Mouse (Mus musculus): ENCODE results near the gene Baiap2. TPM values are rescaled to one million over a fixed set of nuclear protein-coding genes. Genes with fewer than 3 reads are reported as not detected.
A peak's percentile ranks its signal among the peaks of the same experiment; 100 is the strongest.

Gene Baiap2
- polyA plus RNA-seq, 1 experiment from 2014 or later = 16.8 TPM

DNA sequence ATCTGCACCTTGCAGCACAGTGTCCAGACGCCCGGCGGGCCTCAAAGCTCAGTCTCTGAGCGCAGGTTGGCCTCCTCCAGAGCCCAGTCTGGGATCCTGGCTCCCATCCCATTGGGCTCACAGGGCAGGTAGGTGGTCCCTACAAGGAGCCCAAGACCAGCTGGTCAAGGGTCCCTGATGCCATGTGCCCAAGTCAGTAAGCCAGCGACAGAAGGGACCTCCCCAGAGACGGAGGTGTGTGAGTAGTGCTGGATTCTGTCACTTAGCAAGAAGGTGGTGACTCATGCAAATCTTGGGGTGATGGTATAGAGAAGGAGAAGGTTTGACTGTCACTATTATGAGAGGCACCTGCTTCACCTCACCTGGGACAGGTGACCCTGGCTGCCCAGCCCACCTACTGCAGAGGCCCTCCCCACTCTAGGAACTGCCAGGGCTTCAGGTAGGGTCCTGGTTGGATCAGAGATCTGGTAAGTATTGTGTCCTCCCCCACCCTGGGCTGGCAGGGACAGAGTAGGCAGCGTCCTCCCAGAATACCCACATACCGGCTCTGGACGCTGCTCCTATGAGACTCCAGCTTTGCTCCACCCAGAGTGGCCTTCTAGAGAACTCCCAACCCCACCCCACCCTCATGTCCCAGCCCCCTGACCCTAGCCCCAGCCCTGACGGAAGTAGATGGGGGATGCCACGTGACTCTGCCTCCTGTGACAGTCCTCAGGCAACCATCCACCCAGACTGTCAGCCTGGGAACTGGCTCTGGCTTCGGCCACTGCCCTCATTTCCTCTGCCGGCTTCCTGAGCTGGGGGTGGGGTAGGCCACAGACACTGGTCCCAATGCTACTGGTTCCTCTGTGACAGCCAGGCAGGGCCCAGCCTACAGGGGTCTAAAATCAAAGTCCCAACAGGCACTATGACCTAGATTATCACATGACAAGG, 98.9 kb downstream of the Baiap2 start:
- Histone ChIP-seq H3K9ac (peak overlapping the region; percentile 43; the same call in 1 of the 2 replicates), H3K36me3 (no peaks in the 10 kb centered on the region), H3K9me3 (no peaks in the 10 kb centered on the region), H3K4me3 (no peak overlapping the region), H3K27me3 (peaks cover 8% of the 10 kb centered on the region), H3K27ac (no peak overlapping the region), H3K4me1 (peaks cover 21% of the 10 kb centered on the region), H3K4me2 (replicated peaks) (no peak overlapping the region)
- 53% methylated on average over 13 of the region's 13 CpGs for WGBS
- no peak for ATAC-seq (ENCODE audit: low FRiP score, low read depth)

DNA sequence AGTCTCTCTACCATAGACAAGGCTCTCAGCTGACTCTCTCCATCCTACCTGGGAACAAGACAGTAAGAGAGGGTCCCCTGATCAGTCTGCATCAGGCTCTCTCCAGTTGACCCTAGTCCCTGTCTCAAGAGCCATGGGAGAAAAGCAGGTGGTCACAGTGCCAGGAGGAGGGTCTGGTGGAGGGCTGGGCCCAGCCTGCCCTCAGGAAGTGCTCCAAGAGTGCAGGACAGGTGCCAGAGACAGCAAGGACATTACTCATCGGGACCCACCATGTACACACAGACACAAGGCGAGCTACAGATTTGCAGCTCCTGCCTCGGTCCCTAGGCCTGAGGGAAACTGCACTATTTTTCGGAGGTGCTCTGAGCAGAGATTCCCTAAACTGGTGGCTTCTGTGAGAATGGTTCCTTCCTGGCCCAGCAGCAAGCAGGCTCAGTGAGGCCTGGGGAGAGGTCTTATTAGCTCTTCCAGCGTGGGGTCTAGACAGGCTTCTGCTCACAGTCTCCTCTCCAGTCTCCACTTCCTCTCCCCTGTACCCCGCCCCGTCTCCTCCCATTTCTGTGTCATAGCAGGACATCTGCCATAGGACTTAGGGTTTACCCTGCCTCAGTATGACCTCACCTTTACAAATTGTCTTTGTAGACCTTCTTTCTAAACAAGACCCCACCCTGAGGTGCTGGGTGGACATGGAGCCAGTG, 99.7 kb downstream of the Baiap2 start:
- no peaks in the 10 kb centered on the region for H3K36me3 ChIP-seq
- H3K4me3 ChIP-seq = no peak overlapping the region
- peak overlapping the region; percentile 43; the same call in 1 of the 2 replicates for H3K9ac ChIP-seq
- no peak for ATAC-seq (ENCODE audit: low FRiP score, low read depth)
- H3K27me3 ChIP-seq = peaks cover 11% of the 10 kb centered on the region
- no peak overlapping the region for H3K4me2 ChIP-seq (replicated peaks)
- no peaks in the 10 kb centered on the region for H3K9me3 ChIP-seq
- 77% methylated on average over 7 of the region's 7 CpGs for WGBS
- H3K27ac ChIP-seq = no peak overlapping the region; the same call in 1 of the 2 replicates
- H3K4me1 ChIP-seq = peaks cover 24% of the 10 kb centered on the region

DNA sequence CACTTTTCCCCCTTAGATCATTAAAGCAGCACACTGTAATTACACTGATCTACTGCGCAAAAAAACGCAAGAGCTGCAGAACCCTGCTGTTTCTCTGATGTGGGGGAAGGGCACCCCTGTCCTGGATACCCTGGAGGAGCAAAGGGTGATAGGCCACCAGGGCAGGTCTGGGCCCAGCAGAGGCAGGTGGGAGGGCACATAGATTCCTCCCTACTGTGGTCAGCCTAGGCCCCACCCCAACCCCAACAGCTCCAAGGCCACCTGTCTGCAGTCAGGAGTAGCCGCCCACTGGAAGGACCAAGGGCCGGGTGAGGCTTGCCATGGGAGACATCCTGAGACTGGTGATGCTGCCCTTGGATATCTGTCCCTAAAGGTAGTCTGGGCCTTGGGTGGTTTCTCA, 102.8 kb downstream of the Baiap2 start:
- Histone ChIP-seq H3K9me3 (no peaks in the 10 kb centered on the region), H3K4me1 (peaks cover 37% of the 10 kb centered on the region), H3K4me3 (no peak overlapping the region), H3K27me3 (peaks cover 37% of the 10 kb centered on the region), H3K27ac (no peak overlapping the region), H3K9ac (peak overlapping the region; percentile 79; the same call in 1 of the 2 replicates), H3K36me3 (no peaks in the 10 kb centered on the region), H3K4me2 (replicated peaks) (peak overlapping the region; percentile 90)
- no peak for ATAC-seq (ENCODE audit: low FRiP score, low read depth)
- WGBS = 48% methylated on average over 4 of the region's 4 CpGs

DNA sequence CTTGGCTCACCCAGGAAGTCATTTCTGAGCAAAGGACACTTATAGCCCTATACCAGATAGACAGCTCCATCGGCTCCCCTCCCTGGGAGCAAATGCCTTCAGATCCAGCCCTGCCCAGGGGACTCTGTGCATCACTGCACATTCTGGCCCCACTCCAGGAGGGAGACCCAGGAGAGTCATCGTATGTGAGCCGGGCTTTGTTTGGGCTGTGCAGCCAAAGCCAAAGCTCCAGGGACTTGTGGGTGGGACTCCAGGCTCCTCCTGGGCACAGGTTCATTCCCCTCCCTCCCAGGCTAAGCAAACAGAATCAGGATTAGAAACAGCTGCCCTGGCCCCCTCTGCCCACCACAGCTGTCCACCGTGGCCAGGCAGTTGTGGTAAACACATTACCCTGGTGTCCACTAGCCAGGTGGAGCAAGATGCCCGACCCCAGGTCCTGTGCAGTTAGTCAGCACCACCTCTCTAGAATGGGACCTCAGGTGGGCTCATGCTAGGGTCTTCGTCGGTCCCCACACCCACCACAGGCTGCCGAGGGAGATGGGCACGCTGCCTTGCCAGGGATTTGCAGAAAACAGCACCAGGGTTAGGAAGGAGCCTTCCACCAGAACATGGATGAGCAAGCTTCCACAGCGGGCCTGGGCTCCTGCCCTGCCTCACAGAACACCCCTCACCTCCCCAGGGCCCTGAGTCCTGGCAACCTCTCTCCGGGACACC, 103.4 kb downstream of the Baiap2 start:
- Histone ChIP-seq H3K36me3 (no peaks in the 10 kb centered on the region), H3K27me3 (peaks cover 38% of the 10 kb centered on the region), H3K9me3 (no peaks in the 10 kb centered on the region), H3K4me2 (replicated peaks) (peak overlapping the region; percentile 90), H3K4me3 (peak overlapping the region; percentile 69), H3K27ac (no peak overlapping the region), H3K9ac (peak overlapping the region; percentile 79), H3K4me1 (peaks cover 39% of the 10 kb centered on the region)
- no peak for ATAC-seq (ENCODE audit: low FRiP score, low read depth)
- 41% methylated on average over 11 of the region's 11 CpGs for WGBS

DNA sequence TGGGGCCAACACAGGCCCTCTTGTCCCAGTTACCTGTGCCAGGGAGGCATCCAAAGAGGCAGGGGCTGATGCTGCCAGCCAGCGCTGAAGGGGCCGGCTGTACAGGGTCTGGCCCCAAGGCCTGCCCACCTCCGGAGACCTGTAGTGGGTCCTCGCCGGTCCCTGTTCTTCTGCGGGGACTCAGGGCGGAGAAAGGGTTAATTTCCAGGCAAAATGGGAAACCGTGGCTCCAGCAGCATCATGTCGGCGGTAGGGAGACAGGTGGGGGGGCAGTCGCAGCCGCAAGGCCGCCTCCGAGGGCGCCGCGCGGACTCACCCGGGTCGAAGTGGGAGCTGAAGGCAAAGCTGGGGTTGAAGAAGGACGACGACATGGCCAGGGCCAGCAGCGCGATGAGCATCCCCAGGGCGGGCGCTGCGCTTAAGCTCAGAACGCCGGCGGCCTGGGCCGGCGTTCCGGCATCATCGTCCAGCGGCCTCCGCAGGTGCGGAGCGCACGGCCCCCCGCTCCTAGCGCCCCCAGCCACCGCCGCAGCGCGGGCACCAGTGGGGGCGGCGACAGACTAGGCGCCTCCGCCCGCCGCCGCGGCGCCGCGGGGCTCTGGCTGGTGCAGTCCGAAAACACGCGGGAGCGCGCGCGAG, 104.1 kb downstream of the Baiap2 start, which contains the start of gene Aatk:
Aatk (minus strand) TSS at position 615 of the 639 bp plus-strand sequence.
- 1% methylated on average over 45 of the region's 63 CpGs for WGBS
- peaks cover 38% of the 10 kb centered on the region for H3K27me3 ChIP-seq
- ATAC-seq (ENCODE audit: low FRiP score, low read depth) = no peak

DNA sequence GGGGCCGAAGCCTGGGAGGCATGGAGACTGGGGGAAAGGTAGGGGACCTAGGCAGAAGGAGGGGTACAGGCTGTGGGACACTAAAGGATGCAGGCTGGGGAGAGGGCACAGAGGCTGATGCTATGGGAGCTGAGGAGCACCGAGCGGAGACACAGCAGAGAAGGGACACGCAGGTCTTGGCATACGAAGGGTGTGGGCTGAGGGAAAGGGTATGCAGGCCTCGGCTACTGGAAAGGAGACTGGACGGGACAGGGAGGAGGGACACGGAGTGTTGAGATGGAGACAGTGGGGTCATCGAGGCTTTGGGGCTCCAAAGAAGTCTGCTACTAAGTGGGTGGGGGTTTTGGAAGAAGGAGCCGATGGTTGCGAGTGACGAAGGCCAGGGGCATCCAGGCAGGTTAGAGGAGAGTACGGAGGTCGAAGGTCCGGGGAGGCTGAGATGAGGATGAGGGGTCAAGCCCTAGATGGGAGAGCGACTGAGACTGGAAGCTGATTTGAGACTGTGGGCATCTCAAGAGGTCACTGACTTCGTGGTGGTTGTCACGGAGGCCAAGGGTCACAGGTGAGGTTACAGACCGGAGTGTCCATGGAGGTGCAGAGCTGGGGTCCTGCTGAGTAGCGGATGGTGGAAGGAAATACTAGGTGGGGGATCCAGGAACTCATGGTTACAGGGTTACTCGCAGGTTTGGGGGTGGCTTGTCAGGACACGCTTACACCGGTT, 105.1 kb downstream of the Baiap2 start:
- Histone ChIP-seq H3K36me3 (no peaks in the 10 kb centered on the region), H3K9me3 (no peaks in the 10 kb centered on the region), H3K27me3 (peaks cover 38% of the 10 kb centered on the region), H3K4me3 (peak overlapping the region; percentile 69), H3K4me2 (replicated peaks) (peak overlapping the region; percentile 90), H3K9ac (peak overlapping the region; percentile 79), H3K4me1 (peaks cover 38% of the 10 kb centered on the region), H3K27ac (no peak overlapping the region)
- ATAC-seq (ENCODE audit: low FRiP score, low read depth) = 0 out of 2 replicates have a peak, but pooled peaks have one; percentile 15
- 11% methylated on average over 23 of the region's 23 CpGs for WGBS

More for the DNA sequence above, 104.1 kb downstream of the Baiap2 start, which contains the start of gene Aatk:
- Histone ChIP-seq H3K9ac (peak within 1 kb of the TSS; percentile 79), H3K4me2 (replicated peaks) (peak within 1 kb of the TSS; percentile 90), H3K4me1 (peaks cover 45% of the 10 kb centered on the region), H3K9me3 (no peaks in the 10 kb centered on the region), H3K4me3 (peak within 1 kb of the TSS; percentile 69), H3K36me3 (no peaks in the 10 kb centered on the region), H3K27ac (0 out of 2 replicates have a peak within 1 kb of the TSS, but pooled peaks have one; percentile 22)

DNA sequence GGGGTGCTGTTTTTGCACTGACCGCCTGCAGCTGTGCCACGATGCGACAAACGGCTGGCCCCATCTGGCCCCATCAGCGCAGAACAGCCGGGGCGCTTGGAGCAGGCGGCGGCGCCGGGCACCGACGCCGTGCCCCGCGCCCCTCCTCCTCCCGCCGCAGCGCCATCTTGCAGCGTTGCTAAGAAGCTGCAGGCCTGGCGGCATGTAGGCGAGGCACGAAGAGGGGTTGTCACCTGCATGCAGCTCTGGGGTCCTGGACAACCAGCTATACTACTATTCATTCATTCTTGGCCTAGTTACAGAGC, 105.6 kb downstream of the Baiap2 start:
- H3K27ac ChIP-seq = no peak overlapping the region
- peaks cover 38% of the 10 kb centered on the region for H3K27me3 ChIP-seq
- H3K4me3 ChIP-seq = peak overlapping the region; percentile 69
- WGBS = 2% methylated on average over 23 of the region's 23 CpGs
- ATAC-seq (ENCODE audit: low FRiP score, low read depth) = no peak
- H3K36me3 ChIP-seq = no peaks in the 10 kb centered on the region
- H3K4me1 ChIP-seq = peaks cover 38% of the 10 kb centered on the region
- H3K4me2 ChIP-seq (replicated peaks) = peak overlapping the region; percentile 90
- no peak overlapping the region; the same call in 1 of the 2 replicates for H3K9ac ChIP-seq
- no peaks in the 10 kb centered on the region for H3K9me3 ChIP-seq

DNA sequence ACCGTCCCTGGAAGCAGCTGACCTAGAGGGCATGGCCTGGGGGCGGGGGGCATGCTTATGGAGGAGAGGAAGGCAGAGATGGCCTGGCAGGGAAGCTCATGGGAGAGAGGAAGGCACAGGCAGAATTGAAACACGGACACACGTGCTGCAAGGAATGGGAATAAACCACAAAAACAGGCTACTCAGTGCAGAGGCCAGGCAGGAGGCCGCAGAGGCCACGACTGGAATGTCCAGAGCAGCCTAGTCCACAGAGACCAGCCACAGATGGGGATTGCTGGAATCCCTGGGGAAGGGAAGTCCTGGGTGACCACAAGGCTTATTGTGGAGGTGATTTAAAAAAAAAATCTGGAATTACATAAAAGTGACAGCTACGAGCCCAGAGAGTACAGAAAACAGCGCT, 106.5 kb downstream of the Baiap2 start:
- no peaks in the 10 kb centered on the region for H3K9me3 ChIP-seq
- WGBS = 83% methylated on average over 8 of the region's 8 CpGs
- peaks cover 38% of the 10 kb centered on the region for H3K4me1 ChIP-seq
- ATAC-seq (ENCODE audit: low FRiP score, low read depth) = no peak
- no peak overlapping the region for H3K27ac ChIP-seq
- no peak overlapping the region for H3K4me3 ChIP-seq
- H3K36me3 ChIP-seq = no peaks in the 10 kb centered on the region
- no peak overlapping the region for H3K4me2 ChIP-seq (replicated peaks)
- peaks cover 38% of the 10 kb centered on the region for H3K27me3 ChIP-seq
- no peak overlapping the region for H3K9ac ChIP-seq

DNA sequence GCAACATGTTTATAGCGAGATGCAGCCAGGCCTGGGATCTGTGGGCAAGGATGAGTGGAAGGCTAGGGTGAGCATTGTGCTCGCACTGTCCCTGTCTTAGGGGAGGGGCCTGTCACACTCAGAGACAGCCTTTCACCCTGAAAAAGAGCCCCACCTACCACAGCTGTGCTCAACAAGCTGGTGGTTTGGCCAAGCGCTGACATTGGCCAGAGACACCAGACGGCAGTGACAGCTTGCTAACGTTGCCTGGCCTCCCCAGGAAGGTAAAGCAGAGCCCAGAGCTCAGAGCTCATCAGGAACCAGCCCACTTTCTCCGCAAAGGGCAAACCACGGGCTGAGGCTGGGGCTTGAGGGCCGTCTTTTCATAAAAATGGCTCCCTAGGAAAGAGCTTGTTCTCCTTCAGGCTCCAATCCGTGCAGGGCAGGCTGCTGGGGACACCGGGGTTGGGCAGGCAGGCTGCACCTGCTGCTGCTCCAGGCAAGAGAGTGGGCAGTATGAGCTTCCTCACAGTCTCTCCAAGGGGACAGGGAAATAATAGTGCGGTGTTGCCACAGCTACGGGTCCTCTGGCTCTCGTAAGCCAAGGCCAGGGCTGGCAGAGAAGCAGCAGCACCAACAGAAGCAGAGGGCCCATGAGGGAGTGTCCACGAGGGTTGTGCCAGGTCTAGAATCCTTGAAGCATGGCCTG, 108.7 kb downstream of the Baiap2 start:
- no peaks in the 10 kb centered on the region for H3K36me3 ChIP-seq
- H3K4me1 ChIP-seq = peaks cover 27% of the 10 kb centered on the region
- no peaks in the 10 kb centered on the region for H3K9me3 ChIP-seq
- no peak overlapping the region; the same call in 1 of the 2 replicates for H3K9ac ChIP-seq
- H3K4me2 ChIP-seq (replicated peaks) = no peak overlapping the region
- ATAC-seq (ENCODE audit: low FRiP score, low read depth) = no peak
- H3K4me3 ChIP-seq = no peak overlapping the region
- WGBS = 45% methylated on average over 14 of the region's 14 CpGs
- no peak overlapping the region for H3K27ac ChIP-seq
- peaks cover 32% of the 10 kb centered on the region for H3K27me3 ChIP-seq

DNA sequence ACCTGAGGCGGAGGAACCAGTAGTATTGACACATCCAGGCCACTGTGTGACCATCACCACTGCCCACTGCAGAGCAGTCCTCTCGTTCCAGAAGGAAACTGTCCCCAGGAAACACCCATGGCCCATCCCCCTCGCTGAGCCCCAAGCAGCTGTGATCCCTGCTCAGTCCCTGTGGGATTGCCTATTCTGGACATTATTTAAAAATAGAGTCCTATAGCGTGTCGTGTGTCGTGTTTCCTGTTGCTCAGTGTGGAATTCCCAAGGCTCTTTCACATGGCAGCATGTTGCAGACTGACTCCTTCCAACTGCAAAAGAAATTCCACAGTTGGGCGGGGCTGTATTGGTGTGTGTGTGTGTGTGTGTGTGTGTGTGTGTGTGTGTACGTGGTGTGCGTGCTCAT, 109.7 kb downstream of the Baiap2 start:
- H3K9ac ChIP-seq = no peak overlapping the region
- H3K27ac ChIP-seq = no peak overlapping the region
- ATAC-seq (ENCODE audit: low FRiP score, low read depth) = no peak
- H3K27me3 ChIP-seq = peaks cover 26% of the 10 kb centered on the region
- H3K4me3 ChIP-seq = no peak overlapping the region
- no peaks in the 10 kb centered on the region for H3K36me3 ChIP-seq
- no peaks in the 10 kb centered on the region for H3K9me3 ChIP-seq
- 69% methylated on average over 9 of the region's 9 CpGs for WGBS
- H3K4me2 ChIP-seq (replicated peaks) = no peak overlapping the region
- peaks cover 22% of the 10 kb centered on the region for H3K4me1 ChIP-seq

Data from limb, embryonic 13.5 days (tissue).